Mouse (Mus musculus) ovary, postnatal 14 days (tissue): ENCODE measurements around the gene Slc2a3.
A peak's percentile ranks its signal among the peaks of the same experiment; 100 is the strongest.
"Not testable (repeated sequence)": the region's sequence is repeated elsewhere in the genome, so short reads cannot be mapped to it uniquely, and the experiment has no call there.

Experiments
- DNase-seq: peaks from one replicate; pipeline ENCODE4 v3.0.0; 2022; ENCODE audit warnings: low spot score

Slc2a3 gene

GRCm38 (mm10) chr6:122763844-122764445 is 37.5 kb downstream of the Slc2a3 start:
- no peak for DNase-seq

DNA sequence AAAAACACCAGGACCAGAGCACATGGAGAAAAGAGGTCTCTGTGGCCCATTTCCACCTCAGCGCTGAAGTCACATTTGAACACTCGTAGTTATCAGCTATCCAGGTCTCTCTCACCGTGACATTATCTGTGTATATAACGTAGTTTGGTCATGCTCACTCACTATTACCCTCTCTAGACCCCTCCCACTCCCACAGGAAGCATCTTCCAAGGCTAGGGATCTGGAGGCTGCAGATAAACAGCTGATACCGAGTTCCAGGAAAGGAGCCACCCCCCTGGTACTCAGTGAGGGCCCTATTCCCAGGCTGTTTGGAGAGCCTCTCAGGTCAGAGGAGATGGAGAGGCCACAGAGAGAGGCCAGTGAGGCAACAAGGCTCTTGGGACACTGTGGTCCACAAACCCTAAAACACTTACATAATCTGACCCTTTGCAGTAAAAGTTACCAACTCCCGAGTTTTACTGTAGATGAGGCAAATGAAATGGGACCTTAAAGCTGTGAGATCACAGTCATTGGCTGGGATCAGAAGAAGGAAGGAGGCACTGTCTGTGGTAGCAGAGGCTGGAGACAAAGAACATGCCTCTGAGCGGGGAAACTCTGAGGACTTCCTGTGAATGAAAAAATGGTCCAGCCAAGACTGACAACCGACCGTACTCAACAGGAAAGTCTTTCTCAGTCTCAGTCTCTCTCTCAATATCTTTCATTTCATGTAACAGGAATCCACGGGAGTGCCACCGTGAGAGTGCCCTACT is 38.3 kb downstream of the Slc2a3 start:
- no peak for DNase-seq

DNA sequence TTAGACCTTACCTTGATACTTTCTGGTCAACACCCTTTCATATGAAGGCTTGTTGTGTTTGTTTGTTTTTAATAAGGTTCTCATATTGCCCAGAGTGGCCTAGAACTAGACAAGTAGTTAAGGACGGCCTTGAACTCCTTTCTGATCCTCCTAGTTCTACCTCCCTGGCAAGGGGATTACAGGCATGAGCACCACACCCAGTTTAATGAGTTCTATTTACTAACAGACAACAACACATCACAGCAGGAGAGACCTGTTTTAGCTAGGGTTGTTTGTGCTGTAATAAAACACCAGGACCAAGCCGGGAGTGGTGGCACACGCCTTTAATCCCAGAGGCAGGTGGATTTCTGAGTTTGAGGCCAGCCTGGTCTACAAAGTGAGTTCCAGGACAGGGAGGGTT is 39.0 kb downstream of the Slc2a3 start:
- DNase-seq, result no peak

- no peak for DNase-seq
Observed at GRCm38 (mm10) chr6:122761901-122762300, 39.5 kb downstream of the Slc2a3 start.

- DNase-seq, result no peak
Observed at GRCm38 (mm10) chr6:122761011-122761599, 40.3 kb downstream of the Slc2a3 start.

DNA sequence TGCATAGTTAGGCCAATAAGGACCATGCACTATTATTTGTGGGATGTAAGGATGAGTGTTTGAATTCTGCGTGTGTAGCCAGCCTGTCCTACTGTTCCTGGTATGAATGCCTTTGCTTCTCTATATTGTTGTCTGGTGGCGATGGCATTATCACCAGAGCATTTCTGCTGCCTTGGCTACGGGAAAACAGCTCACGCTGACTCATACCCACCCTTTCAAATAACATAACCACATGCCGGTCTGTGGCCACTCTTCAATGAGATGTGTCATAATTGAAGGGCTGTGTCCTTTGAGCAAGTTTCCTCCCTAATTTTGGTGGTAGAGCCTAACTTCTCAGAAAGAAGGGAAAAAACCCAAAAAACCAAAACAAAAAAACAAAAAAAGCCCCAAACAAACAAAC is 42.7 kb downstream of the Slc2a3 start:
- no peak for DNase-seq

DNA sequence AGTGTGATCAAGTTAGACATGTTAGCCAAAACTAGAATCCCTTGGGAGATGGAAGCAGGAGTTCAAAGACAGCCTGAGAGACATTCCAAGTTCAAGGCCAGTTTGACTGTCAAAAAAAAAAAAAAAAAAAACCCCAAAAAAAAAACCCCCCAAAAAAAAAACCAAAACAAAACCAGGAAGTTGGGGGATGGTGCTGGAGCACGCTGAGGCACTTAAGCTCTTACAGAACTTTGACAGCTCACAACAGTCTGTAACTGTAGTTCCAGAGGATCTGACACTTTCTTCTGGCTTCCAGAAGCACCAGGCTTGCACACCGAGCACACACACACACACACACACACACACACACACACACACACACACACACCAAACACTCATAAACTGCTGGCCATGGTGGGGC is 45.5 kb downstream of the Slc2a3 start:
- DNase-seq, result no peak

DNA sequence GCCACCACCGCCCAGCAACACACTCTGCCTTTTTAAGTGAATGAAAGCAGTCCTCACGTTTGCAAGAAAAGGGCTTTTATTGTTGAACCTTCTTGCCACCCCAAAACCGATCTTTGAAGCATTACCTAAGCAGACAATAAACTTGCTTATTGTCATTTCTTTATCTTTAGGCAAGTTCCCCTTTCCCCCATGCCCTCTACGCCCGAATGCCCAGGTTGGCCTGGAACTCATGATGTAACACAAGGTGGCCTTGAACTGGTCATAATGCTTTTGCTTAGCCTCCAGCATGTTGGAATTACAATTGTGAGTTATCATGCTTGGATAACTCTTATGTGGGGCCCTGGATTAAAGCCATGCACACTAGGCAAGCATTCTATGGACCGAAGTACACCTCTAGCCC is 50.9 kb downstream of the Slc2a3 start:
- DNase-seq, result no peak

DNA sequence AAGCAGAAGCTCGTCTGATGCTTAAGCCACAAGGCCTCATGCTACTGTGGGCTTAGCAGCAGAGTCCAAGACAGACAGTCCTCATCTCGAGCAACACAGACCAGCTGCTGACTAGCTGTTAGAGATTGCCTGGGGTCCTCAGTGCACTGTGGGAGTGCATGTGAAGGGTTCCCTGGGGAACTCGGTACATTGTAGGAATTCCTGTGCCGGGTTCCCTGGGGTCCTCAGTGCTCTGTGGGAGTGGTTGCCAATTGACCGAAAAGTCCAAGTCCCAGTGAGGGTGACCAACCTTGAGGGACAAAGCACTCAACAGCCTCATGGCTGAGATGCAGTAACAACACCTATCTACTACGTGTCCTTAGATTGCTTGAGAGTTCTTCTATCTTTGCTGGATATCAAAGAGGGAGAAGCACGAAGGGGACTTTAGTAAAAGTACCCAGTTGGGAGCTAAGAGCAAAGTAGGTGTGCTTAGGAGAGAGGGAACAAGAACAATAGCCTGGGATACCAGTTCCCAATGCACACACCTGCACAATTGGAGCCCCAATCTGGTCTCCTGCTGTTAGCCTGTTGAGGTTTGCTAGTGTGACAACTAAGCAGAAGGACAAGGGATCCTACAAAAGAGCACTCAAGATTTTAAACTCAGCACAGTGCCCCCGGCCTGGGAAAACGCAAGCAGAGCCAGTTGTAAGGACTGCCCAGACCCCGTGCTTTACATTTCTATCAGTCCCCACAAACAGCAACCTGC is 56.8 kb downstream of the Slc2a3 start:
- no peak for DNase-seq

DNA sequence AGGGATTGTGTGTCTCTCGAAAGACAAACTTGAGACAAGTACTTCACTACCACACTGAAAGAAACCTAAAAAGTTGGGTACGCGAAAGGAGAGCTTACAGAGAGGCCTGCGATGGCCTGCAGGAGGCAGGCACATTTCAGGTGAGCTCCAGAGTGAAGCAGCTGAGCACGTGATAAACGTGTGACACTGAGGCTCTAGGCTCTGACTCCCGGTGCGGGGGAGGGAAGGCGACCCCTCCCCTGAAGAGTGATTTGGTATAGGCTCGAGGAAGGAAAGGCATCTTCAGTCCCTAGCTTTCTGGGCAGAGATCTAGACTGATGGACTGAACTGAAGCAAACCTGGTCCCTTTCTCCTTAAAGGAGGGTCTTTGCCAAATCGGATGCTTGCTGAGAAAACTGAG is 58.1 kb downstream of the Slc2a3 start:
- DNase-seq, result no peak

DNA sequence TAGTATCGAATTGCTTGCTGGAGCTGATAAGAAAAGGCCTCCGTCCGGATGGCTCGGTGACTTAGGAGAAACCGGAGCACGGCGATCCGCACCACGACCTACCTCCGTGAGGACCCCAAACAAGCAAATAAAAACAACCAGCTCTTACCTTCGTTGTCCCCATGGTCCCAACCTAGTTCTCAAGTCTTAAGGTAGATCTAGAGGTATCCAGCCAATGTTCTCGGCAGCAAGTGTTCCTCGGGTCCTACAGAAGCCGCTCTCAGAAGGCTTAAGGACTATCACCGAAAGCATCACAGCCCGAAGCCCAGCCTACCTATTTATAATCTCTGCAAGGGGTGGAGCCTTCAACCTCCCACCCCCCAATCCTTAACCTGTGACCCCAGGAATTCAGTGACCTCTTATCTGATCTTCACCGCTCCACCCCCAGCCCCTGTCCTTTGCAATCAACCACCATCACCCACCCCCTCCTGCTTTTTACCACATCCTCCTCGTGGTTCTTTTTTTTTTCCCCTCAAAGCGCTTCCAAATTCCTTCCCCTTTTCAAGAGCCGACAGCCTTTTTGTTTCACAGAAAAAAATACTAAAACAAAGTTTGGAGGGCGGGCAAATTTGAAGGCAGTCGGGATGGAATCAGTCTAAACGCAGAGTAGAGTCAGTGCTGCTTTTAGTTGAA is 59.1 kb downstream of the Slc2a3 start:
- no peak for DNase-seq

GRCm38 (mm10) chr6:122741460-122742227 is 59.8 kb downstream of the Slc2a3 start:
- DNase-seq, result no peak

DNA sequence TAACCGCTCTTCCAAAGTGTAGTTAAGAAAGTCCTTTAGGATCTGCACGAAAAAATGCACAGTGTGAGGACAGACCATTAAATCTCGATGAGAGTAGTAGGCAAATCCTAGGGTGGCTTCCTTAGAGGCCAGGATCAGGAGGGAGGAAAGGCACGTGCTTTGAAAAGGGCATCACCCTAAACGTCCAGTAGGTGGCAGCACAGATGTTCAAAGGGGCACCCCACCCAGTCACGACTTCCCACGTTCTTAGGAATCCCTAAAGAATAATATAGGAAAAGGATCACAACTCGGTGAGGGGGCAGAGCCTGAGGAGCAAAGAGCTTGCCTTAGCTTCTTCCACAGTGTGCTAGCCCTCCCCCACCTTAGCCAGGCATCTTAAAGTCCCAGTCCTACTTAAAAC is 61.5 kb downstream of the Slc2a3 start:
- DNase-seq, result peak; percentile 66

DNA sequence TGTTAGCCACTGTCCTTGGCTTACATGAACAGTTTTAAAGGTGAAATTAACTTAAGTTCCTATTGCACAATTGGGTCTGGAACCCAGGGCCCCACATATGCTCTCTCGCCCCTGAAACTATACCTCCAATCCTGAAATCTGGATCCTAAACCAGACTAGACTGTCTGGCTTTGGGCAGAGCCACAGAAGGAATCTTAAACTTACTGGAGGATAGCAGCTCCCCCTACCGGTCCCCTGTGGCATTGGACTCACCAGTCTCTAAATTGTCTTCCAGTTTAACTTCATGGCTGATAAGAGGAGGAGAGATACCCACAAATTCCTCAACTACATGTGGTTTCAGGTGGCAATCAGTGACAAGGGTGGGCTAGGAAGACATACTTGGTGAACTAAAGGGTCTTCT is 81.5 kb downstream of the Slc2a3 start:
- DNase-seq, result peak; percentile 58

GRCm38 (mm10) chr6:122718224-122718623 is 83.2 kb downstream of the Slc2a3 start:
- not testable (repeated sequence) for DNase-seq

- DNase-seq, result no peak
Observed at GRCm38 (mm10) chr6:122715886-122716285, 85.6 kb downstream of the Slc2a3 start.

- no peak for DNase-seq
Observed at GRCm38 (mm10) chr6:122714707-122715365, 86.6 kb downstream of the Slc2a3 start.

DNA sequence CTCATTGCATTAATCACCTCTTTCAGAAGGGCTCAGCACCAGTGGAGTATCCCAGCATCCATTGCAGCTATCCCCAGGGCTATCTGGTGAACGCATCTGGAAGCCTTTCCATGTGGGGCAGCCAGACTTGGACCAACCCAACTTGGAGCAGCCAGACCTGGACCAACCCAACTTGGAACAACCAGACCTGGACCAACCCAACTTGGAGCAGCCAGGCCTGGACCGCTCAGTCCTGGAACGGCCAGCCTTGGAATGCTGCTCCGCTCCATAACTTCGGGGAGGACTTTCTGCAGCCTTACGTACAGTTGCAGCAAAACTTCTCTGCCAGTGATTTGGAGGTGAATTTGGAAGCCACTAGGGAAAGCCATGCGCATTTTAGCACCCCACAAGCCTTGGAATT is 88.3 kb downstream of the Slc2a3 start:
- not testable (repeated sequence) for DNase-seq

- DNase-seq, result no peak
Observed at GRCm38 (mm10) chr6:122711455-122711854, 90.0 kb downstream of the Slc2a3 start.

DNA sequence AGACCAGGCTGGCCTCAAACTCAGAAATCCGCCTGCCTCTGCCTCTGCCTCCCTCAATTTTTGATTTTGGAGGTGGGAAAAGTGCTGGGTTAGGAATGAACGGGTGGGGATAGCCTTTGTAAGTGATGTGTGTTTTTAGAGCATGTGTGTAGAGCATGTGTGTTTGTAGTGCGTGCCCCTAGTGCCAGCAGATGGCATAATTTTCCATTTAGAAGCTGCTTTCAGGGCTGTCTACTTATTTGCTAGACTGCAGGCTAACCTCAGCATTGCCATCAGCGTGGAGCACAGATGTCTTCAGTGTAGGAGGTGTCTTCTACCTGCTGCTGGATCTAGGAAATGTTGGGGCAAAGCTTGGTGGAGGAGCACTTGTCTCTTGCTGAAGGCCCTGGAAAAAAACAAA is 92.6 kb downstream of the Slc2a3 start:
- DNase-seq, result no peak
